In genomic region chr11:72324431-72324830, GRCm38 (mm10) we compare ENCODE assay signal across 11 mouse cellular contexts. TPM values are rescaled to one million over a fixed set of nuclear protein-coding genes. Genes with fewer than 3 reads are reported as not detected.
DNase-seq lines count a peak whose midpoint lies in the region; ATAC-seq and TF ChIP-seq lines count a peak whose summit lies in the region.
"Had no signal": no experiment of that assay in that cellular context is flagged by ENCODE, and none has a peak within 500 bp of the region (broad histone marks: within the 10 kb centered on the region; RNA-seq: fewer than 3 reads in every experiment).

No protein-coding gene starts in this region.

- no peaks in the 10 kb centered on the region for H3K27me3 ChIP-seq in Patski
- H3K27me3 ChIP-seq: limb, embryonic 12.5 days had no signal

- peak; percentile 47 for DNase-seq in kidney, adult 9 months
- no peak for DNase-seq in kidney, postnatal 14 days
- DNase-seq in thymus, postnatal 14 days: peak; percentile 17
- DNase-seq in thymus, postnatal 0 days (ENCODE audit: low spot score): no peak
- DNase-seq in Patski (ENCODE audit: low read depth, low spot score): no peak
- no peak for DNase-seq in Muller cell, postnatal 12 days (ENCODE audit: inconsistent ontology term)
- DNase-seq in frontal cortex, postnatal 10 days (ENCODE audit: low spot score in 2 of 2): no peak
- DNase-seq: cerebellum, postnatal 36 days; gastrocnemius, postnatal 25 days had no signal

- ATAC-seq in Patski: no peak

- peak; percentile 67 for TF ChIP-seq CTCF in Patski (IDR thresholded peaks at IDR 0.05)

- in situ Hi-C loops in Patski (cut with MboI; ENCODE audit: low pct_unique_long_range_greater_than_20kb): loop anchor here (5.0 kb wide), 1 partner anchor 102 kb away; no protein-coding TSS in a partner anchor

- CTCF ChIA-PET in Patski (lab: Charles Lee): interaction anchor here (0.7 to 1.4 kb wide), 5 partner anchors 9 to 35 kb away, joined by 3 to 5 read pairs (median 3); partner anchors contain the start of gene Xaf1

- POLR2A ChIA-PET in Patski (lab: Charles Lee): no interaction called here

RNA-seq across cellular contexts. Expression of gene Fbxo39, which starts 10.2 kb away (rescaled TPM):
- 0.16 TPM in 1 of 2 replicates, not detected in the other for polyA plus RNA-seq in thymus, postnatal 0 days (2015; fragmentation: Nextera tagmentation; extraction: Ambion mirVana)
- polyA plus RNA-seq in Patski (2021): not detected
- polyA plus RNA-seq: heart, embryonic 16.5 days; limb, embryonic 12.5 days had no signal

RNA-seq across cellular contexts. Expression of gene Xaf1, which starts 23.0 kb away (rescaled TPM):
- 65.3 and 68.3 TPM in 2 replicates for polyA plus RNA-seq in thymus, postnatal 0 days (2015; fragmentation: Nextera tagmentation; extraction: Ambion mirVana)
- polyA plus RNA-seq in Patski (2021): 8.6 TPM

RNA-seq across cellular contexts. Expression of gene Tekt1, which starts 37.8 kb away (rescaled TPM):
- 0.60 and 0.62 TPM in 2 replicates for polyA plus RNA-seq in thymus, postnatal 0 days (2015; fragmentation: Nextera tagmentation; extraction: Ambion mirVana)
- polyA plus RNA-seq in Patski (2021): not detected

RNA-seq across cellular contexts. Expression of gene Slc13a5, which starts 57.4 kb away (rescaled TPM):
- not detected in 2 replicates for polyA plus RNA-seq in thymus, postnatal 0 days (2015; fragmentation: Nextera tagmentation; extraction: Ambion mirVana)
- polyA plus RNA-seq in Patski (2021): 0.19 TPM
- polyA plus RNA-seq: limb, embryonic 12.5 days had no signal

Comparison
In these comparisons a context has a peak if more than half of its experiments do, and no peak if none do; other contexts are left out.
1. DNase-seq: peak in kidney, adult 9 months (single experiment) and thymus, postnatal 14 days (single experiment); none in kidney, postnatal 14 days (single experiment), thymus, postnatal 0 days (single experiment), Patski (single experiment), Muller cell, postnatal 12 days (single experiment) and frontal cortex, postnatal 10 days (0 of 2).